In the genomic region with DNA sequence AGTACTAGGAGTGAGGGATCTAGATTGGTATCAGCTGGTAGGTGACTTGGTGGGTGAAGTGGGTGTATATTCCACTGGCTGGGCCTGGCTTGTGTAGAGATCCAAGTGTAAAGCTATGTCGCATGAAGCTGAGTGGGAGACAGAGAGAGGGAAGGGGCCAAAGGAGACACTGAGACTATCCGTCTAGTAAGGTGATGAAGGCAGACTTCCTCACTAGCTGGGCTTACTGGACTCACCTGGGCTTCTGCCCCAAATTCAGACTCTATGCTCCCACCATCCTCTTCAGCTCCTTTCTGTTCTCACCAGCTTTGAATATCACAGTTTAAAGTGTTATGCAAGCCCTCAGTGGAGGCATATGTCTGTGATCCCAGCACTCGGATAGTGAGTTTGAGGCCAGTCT, we compare ENCODE assay signal across 22 mouse cellular contexts.
"Had no signal": no experiment of that assay in that cellular context is flagged by ENCODE, and none has a peak within 500 bp of the region (broad histone marks: within the 10 kb centered on the region; RNA-seq: fewer than 3 reads in every experiment).

No protein-coding gene starts in this region.

- H3K4me3 ChIP-seq: heart, adult 2 months; heart, embryonic 13.5 days; heart, embryonic 15.5 days; hindbrain, embryonic 10.5 days; hindbrain, embryonic 12.5 days; intestine, embryonic 15.5 days; left cerebral cortex, adult 2 months; limb, embryonic 10.5 days; limb, embryonic 12.5 days; liver, embryonic 13.5 days; liver, embryonic 15.5 days had no signal

- H3K27ac ChIP-seq: heart, adult 2 months; heart, embryonic 13.5 days; heart, embryonic 15.5 days; hindbrain, embryonic 10.5 days; hindbrain, embryonic 12.5 days; hindbrain, embryonic 14.5 days; intestine, embryonic 15.5 days; left cerebral cortex, adult 2 months; limb, embryonic 10.5 days; limb, embryonic 12.5 days; liver, embryonic 13.5 days; liver, embryonic 15.5 days had no signal

- DNase-seq: gastrocnemius, postnatal 14 days; gastrocnemius, postnatal 36 days; heart, adult 11 months; heart, adult 2 months; heart, postnatal 4 days; kidney, adult 18-20 months; kidney, adult 8-10 months; kidney, postnatal 10 days; kidney, postnatal 25 days; kidney, postnatal 4 days; liver; liver, embryonic 13.5 days had no signal
